Mouse (Mus musculus) cerebellum, adult 2 months (tissue): ENCODE data around the gene Tspan5.

Experiments
- CTCF ChIP-seq: fragments of 200-500 bp; IDR thresholded peaks from 2 replicates; pipeline ENCODE4 v1.5.1; 2011; ENCODE audit warnings: low read depth, mild to moderate bottlenecking, control low read depth, low read length, moderate library complexity, borderline replicate concordance; ENCODE audit not compliant: insufficient read depth
- POLR2A ChIP-seq: fragments of 200-500 bp; IDR thresholded peaks from 2 replicates; pipeline ENCODE4 v1.6.1; 2011; ENCODE audit warnings: low read length, control low read depth, borderline replicate concordance; ENCODE audit not compliant: insufficient read depth

GRCm38 (mm10) chr3:138845820-138846219, 103.8 kb downstream of the Tspan5 start:
- TF ChIP-seq POLR2A = no peak
- TF ChIP-seq CTCF = no peak
